25 mouse cellular contexts compared by ENCODE assay signal in the genomic region with DNA sequence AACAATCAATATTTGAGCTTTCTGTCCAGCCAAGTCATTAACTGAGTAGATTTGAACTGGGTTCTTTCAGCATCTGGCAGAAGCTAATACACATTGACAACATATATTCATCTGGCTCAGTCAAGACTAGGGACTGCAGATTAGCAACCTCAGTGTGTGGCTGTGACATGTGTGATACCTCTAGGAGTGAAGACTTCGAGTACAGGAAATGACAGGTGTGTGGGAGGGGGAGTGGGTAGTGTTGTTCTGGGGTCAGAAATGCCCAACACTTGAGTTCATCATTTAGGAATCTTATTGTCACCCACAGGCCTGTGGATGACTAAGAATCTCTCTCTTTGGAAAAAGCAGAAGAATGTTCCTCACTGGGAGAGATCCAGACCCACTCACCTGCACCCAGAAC. TPM values are rescaled to one million over a fixed set of nuclear protein-coding genes. Genes with fewer than 3 reads are reported as not detected.
DNase-seq lines count a peak whose midpoint lies in the region; ATAC-seq and TF ChIP-seq lines count a peak whose summit lies in the region.
"Had no signal": no experiment of that assay in that cellular context is flagged by ENCODE, and none has a peak within 500 bp of the region (broad histone marks: within the 10 kb centered on the region; RNA-seq: fewer than 3 reads in every experiment).

No protein-coding gene starts in this region.

- H3K4me1 ChIP-seq in heart, embryonic 10.5 days = no peaks in the 10 kb centered on the region
- no peaks in the 10 kb centered on the region for H3K4me1 ChIP-seq in heart, embryonic 11.5 days (ENCODE audit: control insufficient read depth, insufficient read depth, low read length)
- H3K4me1 ChIP-seq in lung, embryonic 15.5 days = peaks cover 39% of the 10 kb centered on the region
- H3K4me1 ChIP-seq in lung, adult 2 months (ENCODE audit: control insufficient read depth, insufficient read depth, low read length) = no peaks in the 10 kb centered on the region; the same call in 1 of the 2 replicates
- peaks cover 1% of the 10 kb centered on the region; the same call in 1 of the 2 replicates for H3K4me1 ChIP-seq in bone marrow, adult 2 months (ENCODE audit: control insufficient read depth, insufficient read depth, low read length)
- H3K4me1 ChIP-seq in stomach, embryonic 16.5 days (ENCODE audit: control insufficient read depth, insufficient read depth, low read length) = peaks cover 13% of the 10 kb centered on the region
- H3K4me1 ChIP-seq: forebrain, embryonic 10.5 days; forebrain, embryonic 13.5 days; heart, embryonic 13.5 days had no signal

- no peak overlapping the region for H3K9ac ChIP-seq in heart, embryonic 11.5 days (ENCODE audit: low read depth, low read length)
- no peak overlapping the region for H3K9ac ChIP-seq in lung, embryonic 15.5 days
- no peak overlapping the region for H3K9ac ChIP-seq in stomach, embryonic 16.5 days (ENCODE audit: low read length)
- H3K9ac ChIP-seq: forebrain, embryonic 13.5 days; forebrain, postnatal 0 days; heart, embryonic 13.5 days; hindbrain, embryonic 14.5 days had no signal

- DNase-seq in heart, embryonic 10.5 days (ENCODE audit: low spot score) = peak; percentile 13
- DNase-seq in lung, adult 2 months = no peak
- no peak for DNase-seq in layer of hippocampus, adult 8-10 months (ENCODE audit: low spot score in 2 of 2)
- DNase-seq: adrenal gland, adult 8-10 months; adrenal gland, postnatal 25 days; B cell, adult 2 months; cerebellum, adult 18-20 months; cerebellum, adult 9-10 months; cerebellum, postnatal 14 days; forebrain, postnatal 0 days; gastrocnemius, postnatal 14 days; heart, postnatal 14 days; heart, postnatal 4 days had no signal

- H3K36me3 ChIP-seq in heart, embryonic 10.5 days = no peaks in the 10 kb centered on the region
- H3K36me3 ChIP-seq in heart, embryonic 11.5 days (ENCODE audit: control insufficient read depth, insufficient read depth, low read length) = no peaks in the 10 kb centered on the region
- no peaks in the 10 kb centered on the region for H3K36me3 ChIP-seq in lung, embryonic 15.5 days
- no peaks in the 10 kb centered on the region for H3K36me3 ChIP-seq in stomach, embryonic 16.5 days (ENCODE audit: control insufficient read depth, insufficient read depth, low read length)
- H3K36me3 ChIP-seq: forebrain, embryonic 10.5 days; heart, embryonic 13.5 days had no signal

- no peaks in the 10 kb centered on the region for H3K27me3 ChIP-seq in heart, embryonic 10.5 days (ENCODE audit: insufficient read depth, poor library complexity, severe bottlenecking)
- no peaks in the 10 kb centered on the region for H3K27me3 ChIP-seq in heart, embryonic 11.5 days (ENCODE audit: control insufficient read depth, insufficient read depth, low read length)
- H3K27me3 ChIP-seq in lung, embryonic 15.5 days = no peaks in the 10 kb centered on the region
- H3K27me3 ChIP-seq in stomach, embryonic 16.5 days (ENCODE audit: control insufficient read depth, insufficient read depth, low read length) = no peaks in the 10 kb centered on the region
- H3K27me3 ChIP-seq: forebrain, embryonic 13.5 days; heart, embryonic 13.5 days had no signal

- no peak overlapping the region for H3K4me2 ChIP-seq in heart, embryonic 11.5 days
- H3K4me2 ChIP-seq in lung, embryonic 15.5 days = no peak overlapping the region
- no peak overlapping the region for H3K4me2 ChIP-seq in stomach, embryonic 16.5 days (ENCODE audit: low read depth, low read length)
- H3K4me2 ChIP-seq: forebrain, embryonic 13.5 days; heart, embryonic 13.5 days; hindbrain, embryonic 14.5 days had no signal

- no peak for TF ChIP-seq CTCF in lung, adult 2 months (IDR thresholded peaks at IDR 0.05; ENCODE audit: insufficient read depth, low read length)
- no peak for TF ChIP-seq CTCF in bone marrow, adult 2 months (IDR thresholded peaks at IDR 0.05; ENCODE audit: control insufficient read depth, insufficient read depth, low read length)

- no peak for ATAC-seq in heart, embryonic 11.5 days (replicated peaks; ENCODE audit: insufficient number of reproducible peaks, low FRiP score, low TSS enrichment)
- no peak for ATAC-seq in lung, embryonic 15.5 days (ENCODE audit: borderline replicate concordance, extremely low read depth, low FRiP score, low TSS enrichment)
- ATAC-seq in stomach, embryonic 16.5 days (ENCODE audit: insufficient read depth, low FRiP score) = no peak
- ATAC-seq: CD4-positive, CD25-positive, alpha-beta regulatory T cell, adult 4 months; forebrain, embryonic 13.5 days; forebrain, postnatal 0 days; hindbrain, postnatal 0 days; inflammation-experienced regulatory T-cells, adult 6 months had no signal

- no peak overlapping the region for H3K27ac ChIP-seq in heart, embryonic 10.5 days
- no peak overlapping the region for H3K27ac ChIP-seq in heart, embryonic 11.5 days (ENCODE audit: low read depth, low read length)
- H3K27ac ChIP-seq in lung, embryonic 15.5 days = peak overlapping the region; percentile 27; the same call in 1 of the 2 replicates
- peak overlapping the region; percentile 66; the same call in 1 of the 2 replicates for H3K27ac ChIP-seq in bone marrow, adult 2 months (ENCODE audit: control insufficient read depth, insufficient read depth, low read depth, low read length, poor library complexity)
- H3K27ac ChIP-seq in stomach, embryonic 16.5 days (ENCODE audit: low read length) = 0 out of 2 replicates have a peak overlapping the region, but pooled peaks have one; percentile 7
- H3K27ac ChIP-seq: forebrain, embryonic 10.5 days; forebrain, embryonic 13.5 days; heart, embryonic 13.5 days; hindbrain, embryonic 14.5 days; hindbrain, postnatal 0 days had no signal

- H3K9me3 ChIP-seq in heart, embryonic 10.5 days = no peaks in the 10 kb centered on the region
- H3K9me3 ChIP-seq in heart, embryonic 11.5 days (replicated peaks; ENCODE audit: control insufficient read depth, low read length) = no peaks in the 10 kb centered on the region
- H3K9me3 ChIP-seq in lung, embryonic 15.5 days = no peaks in the 10 kb centered on the region
- no peaks in the 10 kb centered on the region for H3K9me3 ChIP-seq in stomach, embryonic 16.5 days (replicated peaks; ENCODE audit: control insufficient read depth, low read length)
- H3K9me3 ChIP-seq: forebrain, embryonic 10.5 days; forebrain, embryonic 13.5 days; heart, embryonic 13.5 days had no signal

- 37% methylated on average over 1 of the region's 1 CpGs for WGBS in heart, embryonic 10.5 days
- WGBS in heart, embryonic 11.5 days (ENCODE audit: insufficient replicate concordance) = 50% methylated on average over 1 of the region's 1 CpGs
- 26% methylated on average over 1 of the region's 1 CpGs for WGBS in lung, embryonic 15.5 days
- 33% methylated on average over 1 of the region's 1 CpGs for WGBS in lung, adult 2 months
- 15% methylated on average over 1 of the region's 1 CpGs for WGBS in bone marrow, adult 2 months
- 40% methylated on average over 1 of the region's 1 CpGs for WGBS in stomach, embryonic 16.5 days

- H3K4me3 ChIP-seq in heart, embryonic 10.5 days = no peak overlapping the region
- H3K4me3 ChIP-seq in heart, embryonic 11.5 days (ENCODE audit: low read depth, low read length) = no peak overlapping the region
- H3K4me3 ChIP-seq in lung, embryonic 15.5 days = no peak overlapping the region
- no peak overlapping the region for H3K4me3 ChIP-seq in lung, adult 2 months (replicated peaks; ENCODE audit: extremely low read depth, low read depth, low read length)
- H3K4me3 ChIP-seq in bone marrow, adult 2 months (replicated peaks; ENCODE audit: control insufficient read depth, low read depth, low read length) = no peak overlapping the region
- H3K4me3 ChIP-seq in stomach, embryonic 16.5 days (replicated peaks; ENCODE audit: low read length) = no peak overlapping the region
- H3K4me3 ChIP-seq: forebrain, embryonic 10.5 days; forebrain, embryonic 13.5 days; heart, embryonic 13.5 days had no signal

- TF ChIP-seq POLR2A in lung, adult 2 months (IDR thresholded peaks at IDR 0.05; ENCODE audit: borderline replicate concordance, extremely low read depth, low read depth, low read length) = no peak
- no peak for TF ChIP-seq POLR2A in bone marrow, adult 2 months (IDR thresholded peaks at IDR 0.05; ENCODE audit: borderline replicate concordance, control insufficient read depth, low read depth, low read length)

RNA-seq across cellular contexts. Expression of a gene that starts 13.1 kb away (rescaled TPM):
- polyA plus RNA-seq in heart, embryonic 10.5 days (2016; fragmentation: Nextera tagmentation; extraction: Ambion mirVana) = 10.9 and 14.6 TPM in 2 replicates
- polyA plus RNA-seq in heart, embryonic 11.5 days (2014; fragmentation: Nextera tagmentation; extraction: Ambion mirVana) = 18.5 and 19.2 TPM in 2 replicates
- polyA plus RNA-seq in lung, embryonic 15.5 days (2015; fragmentation: Nextera tagmentation; extraction: Ambion mirVana) = 98.0 and 102 TPM in 2 replicates
- polyA plus RNA-seq in lung, adult 2 months (2012; rRNA removed) = 550 and 598 TPM in 2 replicates
- polyA plus RNA-seq in bone marrow, adult 2 months (2011; ENCODE audit: insufficient read depth, insufficient read length, low replicate concordance, missing spikeins) = 3.1 and 5.9 TPM in 2 replicates
- 33.7 and 37.3 TPM in 2 replicates for polyA plus RNA-seq in stomach, embryonic 16.5 days (2015; fragmentation: Nextera tagmentation; extraction: Ambion mirVana)
- 10 to 100 TPM in 1 of 4 experiments, 1 to 10 TPM in 3; 5.9 to 10.5 (median 7.9) TPM for total RNA-seq in layer of hippocampus, adult 8-10 months (2022)
- total RNA-seq: MEL had no signal

RNA-seq across cellular contexts. Expression of a gene that starts 22.3 kb away (rescaled TPM):
- 10.3 and 19.7 TPM in 2 replicates for polyA plus RNA-seq in heart, embryonic 10.5 days (2016; fragmentation: Nextera tagmentation; extraction: Ambion mirVana)
- polyA plus RNA-seq in heart, embryonic 11.5 days (2014; fragmentation: Nextera tagmentation; extraction: Ambion mirVana) = 22.9 and 23.1 TPM in 2 replicates
- polyA plus RNA-seq in lung, embryonic 15.5 days (2015; fragmentation: Nextera tagmentation; extraction: Ambion mirVana) = 33.4 and 35.4 TPM in 2 replicates
- 81.8 and 82.1 TPM in 2 replicates for polyA plus RNA-seq in lung, adult 2 months (2012; rRNA removed)
- 9.0 and 14.5 TPM in 2 replicates for polyA plus RNA-seq in bone marrow, adult 2 months (2011; ENCODE audit: insufficient read depth, insufficient read length, low replicate concordance, missing spikeins)
- polyA plus RNA-seq in stomach, embryonic 16.5 days (2015; fragmentation: Nextera tagmentation; extraction: Ambion mirVana) = 11.6 and 11.7 TPM in 2 replicates
- 1 to 10 TPM; 3.1 to 4.3 (median 3.6) TPM for total RNA-seq in layer of hippocampus, adult 8-10 months (2022)
- total RNA-seq: MEL had no signal

RNA-seq across cellular contexts. Expression of a gene that starts 26.0 kb away (rescaled TPM):
- polyA plus RNA-seq in heart, embryonic 10.5 days (2016; fragmentation: Nextera tagmentation; extraction: Ambion mirVana) = 0.52 and 0.89 TPM in 2 replicates
- 1.2 and 1.7 TPM in 2 replicates for polyA plus RNA-seq in heart, embryonic 11.5 days (2014; fragmentation: Nextera tagmentation; extraction: Ambion mirVana)
- 2.9 and 3.0 TPM in 2 replicates for polyA plus RNA-seq in lung, embryonic 15.5 days (2015; fragmentation: Nextera tagmentation; extraction: Ambion mirVana)
- polyA plus RNA-seq in lung, adult 2 months (2012; rRNA removed) = 8.3 and 10.8 TPM in 2 replicates
- polyA plus RNA-seq in bone marrow, adult 2 months (2011; ENCODE audit: insufficient read depth, insufficient read length, low replicate concordance, missing spikeins) = not detected in 2 replicates
- polyA plus RNA-seq in stomach, embryonic 16.5 days (2015; fragmentation: Nextera tagmentation; extraction: Ambion mirVana) = 2.7 and 3.3 TPM in 2 replicates
- 10 to 100 TPM; 54.3 to 76.5 (median 65.3) TPM for total RNA-seq in layer of hippocampus, adult 8-10 months (2022)
- total RNA-seq: adrenal gland, postnatal 25 days; MEL had no signal
- polyA plus RNA-seq: CD4-positive, CD25-positive, alpha-beta regulatory T cell, adult 4 months; inflammation-experienced regulatory T-cells, adult 6 months had no signal

Comparison
In these comparisons a context has a peak if more than half of its experiments do, and no peak if none do; other contexts are left out.
1. H3K27ac ChIP-seq: peak in lung, embryonic 15.5 days (single experiment), bone marrow, adult 2 months (single experiment) and stomach, embryonic 16.5 days (single experiment); none in heart, embryonic 10.5 days (single experiment) and heart, embryonic 11.5 days (single experiment).